Mouse (Mus musculus) neural tube, embryonic 11.5 days (tissue): Measurements from ENCODE around the gene Crip1. TPM values are rescaled to one million over a fixed set of nuclear protein-coding genes. Genes with fewer than 3 reads are reported as not detected.

Experiments
- ATAC-seq: fragments of 200-750 bp; cut with Nextera tagmentation; 2 replicates; pipeline ENCODE4 v1.8.0; 2017; ENCODE audit warnings: moderate number of reproducible peaks, mild to moderate bottlenecking, moderate TSS enrichment, moderate library complexity; ENCODE audit not compliant: insufficient read depth, low FRiP score, low TSS enrichment
- DNase-seq: peaks from one replicate; pipeline ENCODE4 v3.0.0-alpha.2; 2015; ENCODE audit warnings: low spot score
- H3K27ac ChIP-seq: fragments of 300-500 bp; sonication (generic); 2 replicates; pipeline ENCODE4 v1.5.1; 2014; ENCODE audit warnings: low read depth, mild to moderate bottlenecking, low read length
- H3K27me3 ChIP-seq: fragments of 300-500 bp; sonication (generic); 2 replicates; pipeline ENCODE4 v1.6.1; 2014; ENCODE audit warnings: mild to moderate bottlenecking, low read length, mixed read lengths; ENCODE audit not compliant: control insufficient read depth, insufficient read depth
- H3K36me3 ChIP-seq: fragments of 300-500 bp; sonication (generic); 2 replicates; pipeline ENCODE4 v1.6.1; 2014; ENCODE audit warnings: mild to moderate bottlenecking, low read length, moderate library complexity, mixed read lengths; ENCODE audit not compliant: control insufficient read depth, insufficient read depth
- H3K4me1 ChIP-seq: fragments of 300-500 bp; sonication (generic); 2 replicates; pipeline ENCODE4 v1.6.1; 2014; ENCODE audit warnings: low read length, mixed read lengths; ENCODE audit not compliant: control insufficient read depth, insufficient read depth
- H3K4me2 ChIP-seq: fragments of 300-500 bp; sonication (generic); 2 replicates; pipeline ENCODE4 v1.6.1; 2014; ENCODE audit warnings: low read depth, mild to moderate bottlenecking, moderate library complexity
- H3K4me3 ChIP-seq: fragments of 300-500 bp; sonication (generic); 2 replicates; pipeline ENCODE4 v1.5.1; 2014; ENCODE audit warnings: low read depth, low read length
- H3K9ac ChIP-seq: fragments of 300-500 bp; sonication (generic); 2 replicates; pipeline ENCODE4 v1.6.1; 2014; ENCODE audit warnings: mild to moderate bottlenecking, low read length
- H3K9me3 ChIP-seq: fragments of 300-500 bp; sonication (generic); 2 replicates; pipeline ENCODE4 v1.6.1; 2016; ENCODE audit warnings: low read length; ENCODE audit not compliant: control insufficient read depth
- WGBS: fragments of 180-500 bp; shearing (Covaris S2); extraction: QIAGEN DNeasy Blood & Tissue Kit; methylation state at CpG from one replicate; pipeline ENCODE4 v1.1.7; 2014; 5-methylcytosine and 5-hydroxymethylcytosine counted together
- polyA plus RNA-seq: library from polyadenylated mRNA; unstranded; fragments of >200 nt; fragmentation: Nextera tagmentation; extraction: Ambion mirVana; gene quantifications from 2 replicates; pipeline ENCODE4 v1.2.1, GENCODE M21; 2014

Crip1 gene
- polyA plus RNA-seq, 1 experiment from 2014 or later, result 58.2 TPM

- H3K27me3 ChIP-seq, result peaks cover 17% of the 10 kb centered on the region
- 0 out of 2 replicates have a peak within 1 kb of the TSS, but pooled peaks have one; percentile 20 for H3K27ac ChIP-seq
- H3K9me3 ChIP-seq, result no peaks in the 10 kb centered on the region
- WGBS, result under 1% methylated on average over 46 of the region's 46 CpGs
- peak within 1 kb of the TSS; percentile 62 for H3K9ac ChIP-seq
- DNase-seq (peak; percentile 99), ATAC-seq (peak; percentile 98)
- peak within 1 kb of the TSS; percentile 59 for H3K4me3 ChIP-seq
- H3K4me1 ChIP-seq, result peaks cover 15% of the 10 kb centered on the region
- peaks cover 3% of the 10 kb centered on the region; the same call in 1 of the 2 replicates for H3K36me3 ChIP-seq
- peak within 1 kb of the TSS; percentile 82 for H3K4me2 ChIP-seq
Observed at GRCm38 (mm10) chr12:113155887-113156539, 9.9 kb downstream of the Crip1 start, which contains the start of gene Tedc1. TSS of gene Tedc1 (plus strand) at chr12:113156421.

DNA sequence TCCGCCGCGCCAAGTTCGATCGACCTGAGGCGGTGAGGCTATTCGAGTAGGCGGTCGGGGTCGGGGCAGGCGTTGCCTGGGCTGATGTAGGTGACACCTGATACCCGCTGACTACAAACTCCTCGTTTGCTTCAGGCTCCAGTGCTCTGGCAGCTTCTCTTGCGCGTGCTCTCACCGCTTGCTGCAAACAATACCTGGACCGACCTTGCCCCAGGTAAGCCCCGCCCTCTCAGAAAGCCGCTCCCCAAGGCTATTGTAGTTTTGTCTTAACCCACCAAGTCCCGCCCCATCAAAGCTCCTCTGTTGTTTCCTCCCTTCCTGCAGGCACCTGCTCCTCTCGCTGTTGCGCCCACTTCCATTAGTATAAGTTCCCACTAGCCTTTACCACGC is 10.4 kb downstream of the Crip1 start:
- H3K9me3 ChIP-seq, result no peaks in the 10 kb centered on the region
- H3K4me1 ChIP-seq, result peaks cover 14% of the 10 kb centered on the region
- H3K27me3 ChIP-seq, result peaks cover 15% of the 10 kb centered on the region
- peak overlapping the region; percentile 59 for H3K4me3 ChIP-seq
- 0 out of 2 replicates have a peak overlapping the region, but pooled peaks have one; percentile 20 for H3K27ac ChIP-seq
- 1% methylated on average over 22 of the region's 23 CpGs for WGBS
- H3K9ac ChIP-seq, result peak overlapping the region; percentile 62
- ATAC-seq, result no peak
- H3K4me2 ChIP-seq, result peak overlapping the region; percentile 82
- peaks cover 3% of the 10 kb centered on the region; the same call in 1 of the 2 replicates for H3K36me3 ChIP-seq
- DNase-seq, result no peak

- Histone ChIP-seq H3K36me3 (peaks cover 5% of the 10 kb centered on the region; the same call in 1 of the 2 replicates), H3K4me1 (peaks cover 10% of the 10 kb centered on the region), H3K4me2 (peak overlapping the region; percentile 82), H3K27me3 (peaks cover 11% of the 10 kb centered on the region), H3K27ac (no peak overlapping the region), H3K4me3 (peak overlapping the region; percentile 59), H3K9ac (peak overlapping the region; percentile 62), H3K9me3 (no peaks in the 10 kb centered on the region)
- ATAC-seq (no peak), DNase-seq (no peak)
- 40% methylated on average over 8 of the region's 8 CpGs for WGBS
Observed at GRCm38 (mm10) chr12:113157002-113157401, 10.9 kb downstream of the Crip1 start.

GRCm38 (mm10) chr12:113157521-113157920 is 11.4 kb downstream of the Crip1 start:
- peaks cover 9% of the 10 kb centered on the region for H3K4me1 ChIP-seq
- WGBS, result 91% methylated on average over 8 of the region's 8 CpGs
- peaks cover 5% of the 10 kb centered on the region; the same call in 1 of the 2 replicates for H3K36me3 ChIP-seq
- peak overlapping the region; percentile 82 for H3K4me2 ChIP-seq
- ATAC-seq (no peak), DNase-seq (no peak)
- no peaks in the 10 kb centered on the region for H3K9me3 ChIP-seq
- no peak overlapping the region for H3K27ac ChIP-seq
- no peak overlapping the region; the same call in 1 of the 2 replicates for H3K9ac ChIP-seq
- no peak overlapping the region for H3K4me3 ChIP-seq
- peaks cover 6% of the 10 kb centered on the region; the same call in 1 of the 2 replicates for H3K27me3 ChIP-seq

DNA sequence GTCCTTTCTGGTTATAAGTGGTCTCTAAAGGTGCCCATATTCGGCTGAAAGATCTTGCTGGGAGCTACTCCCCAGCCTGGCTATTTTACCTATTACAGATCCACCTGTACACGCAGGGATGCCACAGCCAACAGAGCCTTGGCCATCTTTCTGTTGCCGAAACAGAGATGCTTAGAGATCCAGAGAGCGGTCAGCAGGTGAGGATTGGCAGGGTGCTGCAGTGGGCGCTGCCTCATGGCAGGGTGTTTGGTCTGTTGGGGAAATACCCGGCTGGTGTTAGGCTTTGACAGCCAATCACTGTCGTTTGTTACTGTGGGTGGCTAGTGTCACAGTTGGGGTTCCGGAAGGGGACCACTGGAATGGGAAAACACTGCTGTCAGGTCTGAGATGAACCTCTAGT is 11.9 kb downstream of the Crip1 start:
- Histone ChIP-seq H3K9ac (no peak overlapping the region), H3K4me1 (peaks cover 9% of the 10 kb centered on the region), H3K27me3 (0 out of 2 replicates have a peak, but pooled peaks cover 4% of the 10 kb centered on the region), H3K27ac (no peak overlapping the region), H3K9me3 (no peaks in the 10 kb centered on the region), H3K4me2 (no peak overlapping the region), H3K4me3 (no peak overlapping the region), H3K36me3 (peaks cover 5% of the 10 kb centered on the region; the same call in 1 of the 2 replicates)
- 94% methylated on average over 8 of the region's 8 CpGs for WGBS
- DNase-seq (no peak), ATAC-seq (no peak)

DNA sequence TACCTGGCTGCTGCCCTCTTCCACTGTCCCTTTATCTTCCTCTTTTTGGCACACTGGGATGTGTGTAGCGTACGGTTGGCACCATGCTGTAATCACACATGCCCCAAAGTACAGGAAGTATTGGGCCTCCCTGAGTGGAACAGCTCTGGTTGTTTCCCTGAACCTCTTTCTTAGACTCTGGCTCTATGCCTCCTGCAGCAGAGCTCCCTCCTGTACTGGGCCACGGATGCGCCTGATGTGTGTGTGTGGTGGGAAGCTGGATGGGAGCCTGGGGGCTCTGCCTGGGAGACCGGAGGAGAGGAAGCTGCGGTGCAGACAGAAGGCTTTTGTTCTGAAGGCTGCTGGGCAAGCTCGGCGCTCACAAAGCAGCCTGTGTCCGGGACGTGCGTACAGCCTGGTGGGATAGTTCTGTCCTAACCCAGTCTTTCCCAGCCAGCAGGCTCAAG is 17.5 kb downstream of the Crip1 start:
- no peak for DNase-seq
- Histone ChIP-seq H3K36me3 (peaks cover 5% of the 10 kb centered on the region; the same call in 1 of the 2 replicates), H3K4me1 (no peaks in the 10 kb centered on the region), H3K9me3 (no peaks in the 10 kb centered on the region), H3K9ac (no peak overlapping the region), H3K27me3 (no peaks in the 10 kb centered on the region), H3K27ac (no peak overlapping the region; the same call in 1 of the 2 replicates), H3K4me3 (no peak overlapping the region), H3K4me2 (no peak overlapping the region)
- 0 out of 2 replicates have a peak, but pooled peaks have one; percentile 2 for ATAC-seq
- 79% methylated on average over 11 of the region's 11 CpGs for WGBS

- 86% methylated on average over 9 of the region's 9 CpGs for WGBS
Observed at GRCm38 (mm10) chr12:113168031-113168536, 22.0 kb downstream of the Crip1 start.

GRCm38 (mm10) chr12:113176960-113177725 is 31.0 kb downstream of the Crip1 start:
- Histone ChIP-seq H3K27ac (no peak overlapping the region), H3K27me3 (no peaks in the 10 kb centered on the region), H3K4me2 (no peak overlapping the region), H3K4me3 (no peak overlapping the region), H3K9ac (no peak overlapping the region), H3K4me1 (no peaks in the 10 kb centered on the region), H3K36me3 (no peaks in the 10 kb centered on the region), H3K9me3 (no peaks in the 10 kb centered on the region)
- WGBS, result 89% methylated on average over 18 of the region's 18 CpGs
- DNase-seq, result no peak
- ATAC-seq, result no peak

More at GRCm38 (mm10) chr12:113168031-113168536, 22.0 kb downstream of the Crip1 start:
- Histone ChIP-seq H3K27ac (no peak overlapping the region), H3K4me3 (no peak overlapping the region), H3K4me2 (no peak overlapping the region), H3K27me3 (no peaks in the 10 kb centered on the region), H3K9ac (no peak overlapping the region), H3K4me1 (no peaks in the 10 kb centered on the region), H3K36me3 (no peaks in the 10 kb centered on the region), H3K9me3 (no peaks in the 10 kb centered on the region)
- ATAC-seq, result no peak
- DNase-seq, result no peak
